Mouse (Mus musculus) MEL (cell line): ENCODE data around the gene Gm813. TPM values are rescaled to one million over a fixed set of nuclear protein-coding genes. Genes with fewer than 3 reads are reported as not detected.
A peak's percentile ranks its signal among the peaks of the same experiment; 100 is the strongest.

Experiments used
- DNase-seq: peaks from one replicate; pipeline ENCODE4 v3.0.0; 2011; ENCODE audit warnings: low read depth, low spot score
- H3K27ac ChIP-seq: 2 replicates; pipeline ENCODE4 v1.5.1; 2012; ENCODE audit warnings: low read depth, mild to moderate bottlenecking, control low read depth, low read length, moderate library complexity; ENCODE audit not compliant: control insufficient read depth
- H3K27me3 ChIP-seq, 2 experiments: fragments of 150-350 bp in 1 of 2; sonication (generic) in 1 of 2; 2 replicates each; pipeline ENCODE4 v1.6.1; 2012; ENCODE audit warnings: low read length in 2 of 2, mild to moderate bottlenecking in 2 of 2, improper control_type of control experiment in 1 of 2, moderate library complexity in 1 of 2; ENCODE audit not compliant: insufficient read depth in 2 of 2, control insufficient read depth in 1 of 2
- H3K36me3 ChIP-seq, 2 experiments: 2 replicates each; pipeline ENCODE4 v1.6.1; 2012 to 2014; ENCODE audit warnings: low read length in 2 of 2, improper control_type of control experiment in 1 of 2, inconsistent platforms in 1 of 2, mild to moderate bottlenecking in 1 of 2; ENCODE audit not compliant: insufficient read depth in 2 of 2, control insufficient read depth in 1 of 2
- H3K4me1 ChIP-seq, 2 experiments: fragments of 150-350 bp in 1 of 2; sonication (generic) in 1 of 2; 2 replicates each; pipeline ENCODE4 v1.6.1; 2012; ENCODE audit warnings: low read length in 2 of 2, improper control_type of control experiment in 1 of 2, mild to moderate bottlenecking in 1 of 2; ENCODE audit not compliant: insufficient read depth in 2 of 2, control insufficient read depth in 1 of 2
- H3K4me3 ChIP-seq, 2 experiments: fragments of 150-350 bp in 1 of 2; sonication (generic) in 1 of 2; 2 replicates each; pipeline ENCODE4 v1.5.1; 2012; ENCODE audit warnings: low read depth in 2 of 2, low read length in 2 of 2, mild to moderate bottlenecking in 2 of 2, moderate library complexity in 2 of 2, control low read depth in 1 of 2, improper control_type of control experiment in 1 of 2; ENCODE audit not compliant: control insufficient read depth in 1 of 2, insufficient read depth in 1 of 2
- H3K79me2 ChIP-seq: 2 replicates; pipeline ENCODE4 v1.6.1; 2012; ENCODE audit warnings: mild to moderate bottlenecking, low read length, moderate library complexity; ENCODE audit not compliant: control insufficient read depth, poor library complexity, insufficient read depth
- H3K9ac ChIP-seq: 2 replicates; pipeline ENCODE4 v1.6.1; 2012; ENCODE audit warnings: low read depth, mild to moderate bottlenecking, control low read depth, low read length, moderate library complexity; ENCODE audit not compliant: control insufficient read depth, poor library complexity, severe bottlenecking
- H3K9me3 ChIP-seq: fragments of 150-350 bp; sonication (generic); replicated peaks from 2 replicates; pipeline ENCODE4 v1.6.1; 2012; ENCODE audit warnings: mild to moderate bottlenecking, low read length, improper control_type of control experiment, moderate library complexity; ENCODE audit not compliant: insufficient read depth
- BHLHE40 ChIP-seq: IDR thresholded peaks from 2 replicates; pipeline ENCODE4 v1.6.1; 2012; ENCODE audit warnings: low read depth, mild to moderate bottlenecking, inconsistent platforms, low read length, improper control_type of control experiment, borderline replicate concordance
- CTCF ChIP-seq, 3 experiments: IDR thresholded peaks in 2 of 3; conservative IDR thresholded peaks in 1 of 3; 2 replicates each; pipeline ENCODE4 v1.5.1; 2011 to 2012; ENCODE audit warnings: low read length in 3 of 3, low read depth in 2 of 3, mild to moderate bottlenecking in 2 of 3, improper control_type of control experiment in 1 of 3, inconsistent platforms in 1 of 3, mixed read lengths in 1 of 3, moderate library complexity in 1 of 3; ENCODE audit not compliant: control insufficient read depth in 1 of 3, insufficient read depth in 1 of 3, poor library complexity in 1 of 3, severe bottlenecking in 1 of 3
- E2F4 ChIP-seq: IDR thresholded peaks from 2 replicates; pipeline ENCODE4 v1.6.1; 2011; ENCODE audit warnings: low read depth, low read length, improper control_type of control experiment, borderline replicate concordance
- EP300 ChIP-seq, 2 experiments: IDR thresholded peaks; 2 replicates each; pipeline ENCODE4 v1.6.1; 2011; ENCODE audit warnings: improper control_type of control experiment in 2 of 2, low read length in 2 of 2, low read depth in 1 of 2, mild to moderate bottlenecking in 1 of 2
- GATA1 ChIP-seq: IDR thresholded peaks from 2 replicates; pipeline ENCODE4 v1.6.1; 2011; ENCODE audit warnings: low read depth, low read length, improper control_type of control experiment
- HCFC1 ChIP-seq: IDR thresholded peaks from 2 replicates; pipeline ENCODE4 v1.6.1; 2012; ENCODE audit warnings: low read depth, mild to moderate bottlenecking, inconsistent platforms, low read length, improper control_type of control experiment, moderate library complexity
- JUND ChIP-seq: IDR thresholded peaks from 2 replicates; pipeline ENCODE4 v1.6.1; 2011; ENCODE audit warnings: low read depth, mild to moderate bottlenecking, improper control_type of control experiment, low read length
- KAT2A ChIP-seq: conservative IDR thresholded peaks from 2 replicates; pipeline ENCODE4 v1.6.1; 2012; ENCODE audit warnings: low read depth, low read length, improper control_type of control experiment, inconsistent platforms
- MEF2A ChIP-seq: IDR thresholded peaks from 2 replicates; pipeline ENCODE4 v1.6.1; 2014; ENCODE audit warnings: low read depth, mild to moderate bottlenecking, inconsistent platforms, low read length, improper control_type of control experiment; ENCODE audit not compliant: poor library complexity, insufficient replicate concordance, severe bottlenecking; ENCODE audit errors: extremely low read depth
- MXI1 ChIP-seq: IDR thresholded peaks from 2 replicates; pipeline ENCODE4 v1.6.1; 2011; ENCODE audit warnings: mild to moderate bottlenecking, low read depth, low read length, improper control_type of control experiment
- NELFE ChIP-seq: IDR thresholded peaks from 2 replicates; pipeline ENCODE4 v1.6.1; 2011; ENCODE audit warnings: low read depth, low read length, improper control_type of control experiment
- POLR2AphosphoS5 ChIP-seq: IDR thresholded peaks from 2 replicates; pipeline ENCODE4 v1.6.1; 2012; ENCODE audit warnings: low read depth, borderline replicate concordance, mild to moderate bottlenecking, inconsistent platforms, low read length, moderate library complexity, mixed read lengths
- RAD21 ChIP-seq: IDR thresholded peaks from 2 replicates; pipeline ENCODE4 v1.6.1; 2011; ENCODE audit warnings: mild to moderate bottlenecking, low read depth, low read length, improper control_type of control experiment
- RCOR1 ChIP-seq: IDR thresholded peaks from 2 replicates; pipeline ENCODE4 v1.6.1; 2012; ENCODE audit warnings: low read depth, mild to moderate bottlenecking, inconsistent platforms, low read length, improper control_type of control experiment
- SIN3A ChIP-seq: IDR thresholded peaks from 2 replicates; pipeline ENCODE4 v1.6.1; 2012; ENCODE audit warnings: low read length, improper control_type of control experiment, inconsistent platforms
- SMC3 ChIP-seq: IDR thresholded peaks from 2 replicates; pipeline ENCODE4 v1.6.1; 2011; ENCODE audit warnings: low read depth, low read length, improper control_type of control experiment
- TAL1 ChIP-seq: IDR thresholded peaks from 2 replicates; pipeline ENCODE4 v1.6.1; 2012; ENCODE audit warnings: mild to moderate bottlenecking, inconsistent platforms, low read length, moderate library complexity, mixed read lengths
- UBTF ChIP-seq: IDR thresholded peaks from 2 replicates; pipeline ENCODE4 v1.6.1; 2012; ENCODE audit warnings: low read depth, mild to moderate bottlenecking, inconsistent platforms, low read length, improper control_type of control experiment, moderate library complexity, borderline replicate concordance; ENCODE audit not compliant: insufficient read depth
- ZC3H11A ChIP-seq: IDR thresholded peaks from 2 replicates; pipeline ENCODE4 v1.6.1; 2012; ENCODE audit warnings: low read depth, mild to moderate bottlenecking, inconsistent platforms, low read length, improper control_type of control experiment
- ZKSCAN1 ChIP-seq: IDR thresholded peaks from 2 replicates; pipeline ENCODE4 v1.6.1; 2012; ENCODE audit warnings: low read depth, mild to moderate bottlenecking, inconsistent platforms, low read length, improper control_type of control experiment, moderate library complexity
- ZNF384 ChIP-seq: IDR thresholded peaks from 2 replicates; pipeline ENCODE4 v1.6.1; 2012; ENCODE audit warnings: low read depth, mild to moderate bottlenecking, inconsistent platforms, low read length, improper control_type of control experiment
- polyA plus RNA-seq, 2 experiments: library from polyadenylated mRNA; stranded (reverse) in 1 of 2; unstranded in 1 of 2; fragments of >175 nt in 1 of 2; fragments of >200 nt in 1 of 2; gene quantifications; 2 replicates each; pipeline versions ENCODE4 v1.2.1 to v1.2.4; 2012; ENCODE audit warnings: low replicate concordance in 2 of 2, low read depth in 1 of 2; ENCODE audit not compliant: insufficient read length in 2 of 2, insufficient read depth in 1 of 2, missing spikeins in 1 of 2
- total RNA-seq: library from RNA; depleted of rRNA; stranded (reverse); fragments of 300-350 nt; gene quantifications from 2 replicates; pipeline ENCODE4 v1.2.3, GENCODE M21; 2012

The Gm813 gene
- total and polyA plus RNA-seq, 3 experiments: not detected

DNA sequence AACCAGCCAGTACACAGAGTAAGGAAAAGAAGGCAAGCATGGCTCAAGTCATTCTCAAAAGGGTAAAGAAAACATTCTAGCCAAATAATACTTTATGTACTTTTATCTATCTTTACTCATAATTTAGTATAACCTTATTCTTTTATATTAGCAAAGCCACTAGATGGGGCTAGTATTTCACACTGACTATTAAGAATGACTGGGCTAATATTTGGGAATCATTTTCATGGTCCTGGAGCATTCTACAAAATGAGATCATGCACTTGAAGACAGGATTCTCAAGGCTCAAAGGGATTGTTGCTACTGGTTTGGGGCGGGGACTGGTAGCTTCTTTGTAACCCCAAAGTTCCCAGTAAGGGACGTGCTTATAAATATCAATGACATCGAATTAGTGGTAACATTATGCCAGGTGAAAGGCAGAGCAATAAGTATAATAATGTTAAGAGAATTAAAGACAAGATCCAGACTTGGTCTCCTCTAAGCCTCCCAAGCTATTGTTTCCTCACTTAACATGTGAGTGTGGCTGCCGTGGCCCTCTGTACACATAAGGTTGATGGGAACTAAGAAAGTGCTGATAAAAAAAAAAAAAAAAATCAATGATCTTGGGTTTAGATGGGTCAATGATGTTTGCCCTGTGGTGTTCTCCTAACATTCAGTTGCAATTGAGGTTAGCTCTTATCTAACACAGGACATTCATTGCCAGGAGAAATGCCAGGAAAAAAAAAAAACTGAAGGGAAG is 11.0 kb upstream of the Gm813 start:
- Histone ChIP-seq H3K4me3 (no peak overlapping the region), H3K4me1 (peaks cover 19 to 25% of the 10 kb centered on the region in 2 experiments), H3K79me2 (no peaks in the 10 kb centered on the region)
- peak; percentile 46 for DNase-seq
- TF ChIP-seq GATA1 (no peak), BHLHE40 (no peak), EP300 (IDR thresholded peaks at IDR 0.05; ENCODE audit: low read depth in 1 of 2, low read length in 2 of 2) (peak; percentile 29 to 52; a peak in 2 of 4 replicates), SMC3 (peak; percentile 72), HCFC1 (no peak), CTCF (IDR thresholded peaks at IDR 0.05 in 2 of 3, conservative IDR thresholded peaks at IDR 0.05 in 1 of 3; ENCODE audit: control insufficient read depth in 1 of 3, insufficient read depth in 1 of 3, low read depth in 2 of 3, low read length in 3 of 3, poor library complexity in 1 of 3, severe bottlenecking in 1 of 3) (peak; percentile 9 to 60 (median 20); a peak in 3 of 6 replicates), SIN3A (no peak; the same call in 1 of the 2 replicates), JUND (no peak), MEF2A (no peak), NELFE (no peak), RAD21 (peak; percentile 75), MXI1 (peak; percentile 36; the same call in 1 of the 2 replicates), ZC3H11A (peak; percentile 68), ZNF384 (peak; percentile 73; the same call in 1 of the 2 replicates)
- TF ChIP-seq, all 39 proteins: peak for 7
- Histone ChIP-seq H3K9me3 (no peaks in the 10 kb centered on the region), H3K9ac (no peak overlapping the region), H3K27me3 (no peaks in the 10 kb centered on the region), H3K36me3 (peaks cover 0 to 23% of the 10 kb centered on the region in 2 experiments; a peak in 2 of 4 replicates), H3K27ac (peak overlapping the region; percentile 38; the same call in 1 of the 2 replicates)

DNA sequence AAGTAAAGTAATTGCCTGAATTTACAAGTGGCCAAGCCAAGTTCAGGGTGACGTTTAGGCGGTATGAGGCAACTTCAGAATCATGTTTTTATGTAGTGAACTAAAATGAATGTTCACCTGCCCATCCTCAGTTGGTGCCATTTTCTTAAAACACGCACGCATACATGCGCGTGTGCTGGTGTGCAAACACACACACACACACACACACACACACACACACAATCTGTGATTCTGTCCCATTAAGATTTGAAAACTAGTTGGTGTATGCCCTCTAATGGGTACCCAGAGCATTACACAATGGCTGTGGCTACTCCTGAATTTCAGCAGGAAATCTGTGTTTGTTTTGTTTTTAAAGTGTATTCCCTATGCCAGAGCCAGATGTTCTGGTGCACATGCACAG is 7.2 kb upstream of the Gm813 start:
- Histone ChIP-seq H3K4me1 (peaks cover 12 to 17% of the 10 kb centered on the region in 2 experiments), H3K9ac (no peak overlapping the region)
- TF ChIP-seq ZNF384 (no peak), ZKSCAN1 (no peak), SMC3 (peak; percentile 95), ZC3H11A (peak; percentile 95), CTCF (IDR thresholded peaks at IDR 0.05 in 2 of 3, conservative IDR thresholded peaks at IDR 0.05 in 1 of 3; ENCODE audit: control insufficient read depth in 1 of 3, insufficient read depth in 1 of 3, low read depth in 2 of 3, low read length in 3 of 3, poor library complexity in 1 of 3, severe bottlenecking in 1 of 3) (peak; percentile 19 to 81 (median 60); a peak in 5 of 6 replicates), POLR2AphosphoS5 (no peak), SIN3A (no peak), KAT2A (no peak), RCOR1 (no peak), UBTF (no peak), RAD21 (peak; percentile 84), HCFC1 (no peak), E2F4 (no peak), TAL1 (no peak)
- TF ChIP-seq, all 39 proteins: peak for 4
- Histone ChIP-seq H3K4me3 (no peak overlapping the region), H3K79me2 (no peaks in the 10 kb centered on the region), H3K9me3 (no peaks in the 10 kb centered on the region), H3K27ac (no peak overlapping the region), H3K36me3 (peaks cover 0 to 19% of the 10 kb centered on the region in 2 experiments; a peak in 2 of 4 replicates), H3K27me3 (no peaks in the 10 kb centered on the region)
- peak; percentile 47 for DNase-seq
